Comparison of ENCODE assay signal across 7 mouse cellular contexts in the genomic region with DNA sequence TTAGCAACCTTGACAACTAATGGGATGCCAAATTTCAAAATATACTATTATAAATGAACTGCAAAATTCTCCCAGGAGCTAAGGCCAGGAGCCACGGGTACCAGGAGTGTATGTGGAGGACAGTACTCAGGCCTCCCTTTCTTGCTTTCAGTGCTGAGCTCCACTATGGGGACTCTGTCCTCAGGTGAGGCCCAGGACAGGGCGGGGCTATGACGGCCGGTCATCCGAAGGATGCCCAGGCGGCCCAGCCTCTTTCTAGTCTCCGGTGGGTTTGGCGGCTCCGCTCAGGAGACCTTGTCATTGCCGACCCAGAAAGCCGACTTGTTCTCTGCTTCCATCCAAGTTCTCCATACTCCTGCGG. TPM values are rescaled to one million over a fixed set of nuclear protein-coding genes. Genes with fewer than 3 reads are reported as not detected.
DNase-seq lines count a peak whose midpoint lies in the region; ATAC-seq and TF ChIP-seq lines count a peak whose summit lies in the region.

No protein-coding gene starts in this region.

- peak overlapping the region; percentile 64 for H3K4me2 ChIP-seq in forebrain, embryonic 13.5 days
- H3K4me2 ChIP-seq in liver, embryonic 14.5 days (ENCODE audit: low read depth): peak overlapping the region; percentile 57

- H3K4me3 ChIP-seq in testis, adult 2 months (ENCODE audit: control insufficient read depth, low read depth, low read length): peak overlapping the region; percentile 95
- H3K4me3 ChIP-seq in forebrain, embryonic 13.5 days: peak overlapping the region; percentile 55
- peak overlapping the region; percentile 63 to 90 for H3K4me3 ChIP-seq in liver, embryonic 14.5 days (ENCODE audit: insufficient read depth in 1 of 2, low read depth in 2 of 2, low read length in 2 of 2)

- no peak for TF ChIP-seq EP300 in liver, embryonic 14.5 days (IDR thresholded peaks at IDR 0.05; ENCODE audit: low read depth)

- 20% methylated on average over 12 of the region's 12 CpGs for WGBS in forebrain, embryonic 13.5 days
- WGBS in liver, embryonic 14.5 days (ENCODE audit: insufficient replicate concordance): 11% methylated on average over 12 of the region's 12 CpGs

- no peaks in the 10 kb centered on the region for H3K27me3 ChIP-seq in testis, adult 2 months (ENCODE audit: control insufficient read depth, insufficient read depth, low read length)
- H3K27me3 ChIP-seq in forebrain, embryonic 13.5 days: no peaks in the 10 kb centered on the region
- no peaks in the 10 kb centered on the region for H3K27me3 ChIP-seq in liver, embryonic 14.5 days (ENCODE audit: control insufficient read depth, insufficient read depth, low read length)

- no peak for DNase-seq in testis, postnatal 10 days (ENCODE audit: low spot score)
- peak in 1 of 3 experiments; percentile 17 for DNase-seq in liver, embryonic 14.5 days (ENCODE audit: low read depth in 3 of 3, low spot score in 3 of 3)
- no peak for DNase-seq in adrenal gland, postnatal 4 days (ENCODE audit: low spot score in 2 of 2)
- DNase-seq in thymus, postnatal 10 days (ENCODE audit: low spot score in 2 of 2): no peak
- DNase-seq in retina, postnatal 1 day: no peak

- no peak for TF ChIP-seq POLR2A in testis, adult 2 months (IDR thresholded peaks at IDR 0.05; ENCODE audit: control insufficient read depth, low read depth, low read length)

- ATAC-seq in forebrain, embryonic 13.5 days: peak; percentile 70
- ATAC-seq in liver, embryonic 14.5 days (ENCODE audit: insufficient read depth): peak; percentile 67

- H3K27ac ChIP-seq in testis, adult 2 months (ENCODE audit: control insufficient read depth, insufficient read depth, low read depth, low read length): peak overlapping the region; percentile 58; the same call in 1 of the 2 replicates
- H3K27ac ChIP-seq in forebrain, embryonic 13.5 days: 0 out of 2 replicates have a peak overlapping the region, but pooled peaks have one; percentile 65
- no peak overlapping the region for H3K27ac ChIP-seq in liver, embryonic 14.5 days

- H3K9ac ChIP-seq in forebrain, embryonic 13.5 days: peak overlapping the region; percentile 65
- H3K9ac ChIP-seq in liver, embryonic 14.5 days (replicated peaks): peak overlapping the region; percentile 49

- TF ChIP-seq CTCF in testis, adult 2 months (IDR thresholded peaks at IDR 0.05; ENCODE audit: control insufficient read depth, insufficient read depth, insufficient replicate concordance, low read depth, low read length): no peak
- TF ChIP-seq CTCF in liver, embryonic 14.5 days (IDR thresholded peaks at IDR 0.05; ENCODE audit: low read depth): no peak

- no peaks in the 10 kb centered on the region for H3K4me1 ChIP-seq in testis, adult 2 months (ENCODE audit: control insufficient read depth, insufficient read depth, low read length)
- H3K4me1 ChIP-seq in forebrain, embryonic 13.5 days: peaks cover 7% of the 10 kb centered on the region; the same call in 1 of the 2 replicates
- peaks cover 0 to 4% of the 10 kb centered on the region in 2 experiments; a peak in 2 of 4 replicates for H3K4me1 ChIP-seq in liver, embryonic 14.5 days (replicated peaks; ENCODE audit: control insufficient read depth in 2 of 2, insufficient read depth in 2 of 2, low read length in 1 of 2)

- H3K36me3 ChIP-seq in testis, adult 2 months (ENCODE audit: control insufficient read depth, insufficient read depth, low read length): no peaks in the 10 kb centered on the region
- no peaks in the 10 kb centered on the region for H3K36me3 ChIP-seq in forebrain, embryonic 13.5 days (ENCODE audit: poor library complexity, severe bottlenecking)
- H3K36me3 ChIP-seq in liver, embryonic 14.5 days (replicated peaks; ENCODE audit: control insufficient read depth, insufficient read depth, low read depth): no peaks in the 10 kb centered on the region

- no peaks in the 10 kb centered on the region for H3K9me3 ChIP-seq in forebrain, embryonic 13.5 days (replicated peaks)
- no peaks in the 10 kb centered on the region for H3K9me3 ChIP-seq in liver, embryonic 14.5 days (ENCODE audit: control insufficient read depth, low read length)

RNA-seq across cellular contexts. Expression of a gene that starts 0.3 kb away (rescaled TPM):
- polyA plus RNA-seq in testis, adult 2 months (2012; rRNA removed): 12.3 and 12.5 TPM in 2 replicates
- 14.0 and 15.3 TPM in 2 replicates for polyA plus RNA-seq in forebrain, embryonic 13.5 days (2015; fragmentation: Nextera tagmentation; extraction: Ambion mirVana)
- polyA plus RNA-seq in liver, embryonic 14.5 days (2012; rRNA removed): 8.0 and 10.0 TPM in 2 replicates
- polyA plus RNA-seq in liver, embryonic 14.5 days (2014; fragmentation: Nextera tagmentation; extraction: Ambion mirVana): 8.7 and 12.0 TPM in 2 replicates
- total RNA-seq in adrenal gland, postnatal 4 days (2021): 10 to 100 TPM; 40.1 to 40.5 TPM
